Mouse (Mus musculus) cerebellum, adult 9-11 months (tissue): ENCODE measurements at regions not wholly inside any gene's neighbourhood (a gene's known extent, or its start where the extent isn't known, plus 50 kb on each side); places are given as distances from the start of the nearest gene placed in this dataset.
A peak's percentile ranks its signal among the peaks of the same experiment; 100 is the strongest.

ENCODE experiments used
- DNase-seq: peaks from one replicate; pipeline ENCODE4 v3.0.0; 2022

GRCm38 (mm10) chr12:88530450-88531143 is 170.2 kb downstream of the Adck1 start:
- DNase-seq: no peak

GRCm38 (mm10) chr12:88532261-88532973 is 172.1 kb downstream of the Adck1 start:
- no peak for DNase-seq

GRCm38 (mm10) chr12:88551856-88552255 is 170.8 kb upstream of the Nrxn3 start:
- DNase-seq: no peak

- DNase-seq: no peak
Observed at GRCm38 (mm10) chr12:88555475-88555874, 167.2 kb upstream of the Nrxn3 start.

GRCm38 (mm10) chr12:88558036-88558435 is 164.6 kb upstream of the Nrxn3 start:
- no peak for DNase-seq

GRCm38 (mm10) chr12:88579974-88580373 is 142.7 kb upstream of the Nrxn3 start:
- DNase-seq: no peak

GRCm38 (mm10) chr12:88605939-88606338 is 116.7 kb upstream of the Nrxn3 start:
- no peak for DNase-seq

GRCm38 (mm10) chr12:88620084-88620483 is 102.6 kb upstream of the Nrxn3 start:
- DNase-seq: no peak

GRCm38 (mm10) chr12:88644281-88644680 is 78.4 kb upstream of the Nrxn3 start:
- peak; percentile 2 for DNase-seq

GRCm38 (mm10) chr12:88652001-88652719 is 70.5 kb upstream of the Nrxn3 start:
- no peak for DNase-seq
